Mouse (Mus musculus) myocyte (in vitro differentiated cells): ENCODE measurements at regions not wholly inside any gene's neighbourhood (a gene's known extent, or its start where the extent isn't known, plus 50 kb on each side); places are given as distances from the start of the nearest gene placed in this dataset.

Experiments
- MYOG ChIP-seq, 3 experiments: IDR thresholded peaks; one replicate each; pipeline ENCODE4 v1.6.1; 2011; ENCODE audit warnings: control low read depth in 2 of 3, low read depth in 2 of 3, mild to moderate bottlenecking in 2 of 3; ENCODE audit not compliant: insufficient read length in 2 of 3, control insufficient read depth in 1 of 3, insufficient read depth in 1 of 3
- POLR2A ChIP-seq: IDR thresholded peaks from one replicate; pipeline ENCODE4 v1.6.1; 2011; ENCODE audit warnings: low read depth, mild to moderate bottlenecking, control low read depth, moderate library complexity; ENCODE audit not compliant: insufficient read length
- POLR2AphosphoS2 ChIP-seq: IDR thresholded peaks from one replicate; pipeline ENCODE4 v1.6.1; 2011; ENCODE audit warnings: low read depth, control low read depth; ENCODE audit not compliant: insufficient read length
- REST ChIP-seq: IDR thresholded peaks from one replicate; pipeline ENCODE4 v1.6.1; 2011; ENCODE audit warnings: mild to moderate bottlenecking, control low read depth, moderate library complexity; ENCODE audit not compliant: insufficient read depth, insufficient read length

- TF ChIP-seq POLR2A: no peak
- TF ChIP-seq REST: no peak
- TF ChIP-seq MYOG (IDR thresholded peaks at IDR 0.05; ENCODE audit: control insufficient read depth in 1 of 3, insufficient read depth in 1 of 3, insufficient read length in 2 of 3, low read depth in 2 of 3): no peak
- no peak for TF ChIP-seq POLR2AphosphoS2
Observed at GRCm38 (mm10) chr1:73635709-73636108, 488.5 kb downstream of the Tns1 start.
